Mouse (Mus musculus): ENCODE data around the gene Lrch3.

- TF ChIP-seq CTCF (IDR thresholded peaks at IDR 0.05; ENCODE audit: low read depth, low read length), result no peak
- no peak for TF ChIP-seq TAL1 (conservative IDR thresholded peaks at IDR 0.05; ENCODE audit: low read depth, low read length)
- no peak for TF ChIP-seq GATA1 (IDR thresholded peaks at IDR 0.05; ENCODE audit: borderline replicate concordance, low read length)
Observed at GRCm38 (mm10) chr16:32878157-32878598, 35.7 kb upstream of the Lrch3 start.
